Mouse (Mus musculus) brain, embryonic 18.5 days (tissue): Measurements from ENCODE around the gene Ggt1.

Experiments used
- DNase-seq: peaks from one replicate; pipeline ENCODE4 v3.0.0-alpha.2; 2012; ENCODE audit warnings: low read depth, low spot score

Gene Ggt1

DNA sequence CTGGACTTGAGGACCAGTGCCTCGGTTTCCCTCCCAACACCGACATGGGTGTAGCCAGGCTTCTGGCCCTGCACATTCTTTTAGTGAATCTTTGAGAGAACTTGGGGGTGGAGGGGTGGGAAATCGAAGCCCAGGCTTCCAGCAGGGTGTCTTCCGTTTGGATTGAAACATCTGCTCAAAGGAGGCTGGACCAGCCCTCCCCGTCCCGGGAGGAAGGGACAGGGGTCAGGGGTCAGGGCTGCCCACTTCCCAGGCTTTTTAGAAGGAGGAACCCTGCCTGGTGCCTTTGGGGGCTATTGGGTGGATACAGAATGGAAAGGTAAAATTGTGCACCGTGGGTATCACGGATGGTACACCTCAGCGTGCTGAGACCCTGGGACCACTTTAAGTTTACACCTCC lies 10.5 kb downstream of the Ggt1 start:
- no peak for DNase-seq

DNA sequence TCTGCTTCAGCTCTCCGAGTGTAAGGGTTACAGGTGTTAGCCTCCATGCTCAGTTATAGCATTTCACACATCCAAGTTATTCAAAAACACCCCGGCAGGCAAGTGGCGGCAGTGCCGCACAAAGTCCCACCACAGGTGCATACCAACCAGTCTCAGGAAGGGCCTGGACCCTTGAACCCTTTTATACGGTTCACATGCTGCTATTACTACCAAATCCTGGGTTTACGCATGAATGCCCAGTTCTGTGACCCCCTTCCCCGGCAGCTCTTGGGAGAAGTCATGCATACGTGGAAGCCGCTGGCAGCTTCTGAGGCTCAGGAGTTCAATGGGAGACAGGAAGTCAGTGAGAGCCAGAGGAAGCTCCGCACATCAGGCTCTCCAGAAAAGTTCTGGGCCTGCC lies 11.8 kb downstream of the Ggt1 start:
- no peak for DNase-seq

DNA sequence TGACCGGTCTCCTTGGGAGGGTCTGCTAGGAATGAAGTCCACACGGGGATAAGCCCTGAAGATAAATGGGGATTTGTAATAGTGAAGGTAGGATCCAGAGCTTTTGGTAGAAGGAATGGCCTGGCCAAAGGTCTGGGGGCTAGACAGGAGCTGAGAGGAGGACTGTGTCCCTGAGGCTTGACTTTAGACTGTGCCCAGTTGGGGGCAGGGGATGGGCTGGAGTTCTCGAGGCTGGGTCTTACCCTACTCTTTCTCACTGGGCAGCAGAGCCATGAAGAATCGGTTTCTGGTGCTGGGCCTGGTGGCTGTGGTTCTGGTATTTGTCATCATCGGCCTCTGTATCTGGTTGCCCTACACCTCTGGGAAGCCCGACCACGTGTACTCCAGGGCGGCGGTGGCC lies 12.6 kb downstream of the Ggt1 start:
- DNase-seq: no peak

DNA sequence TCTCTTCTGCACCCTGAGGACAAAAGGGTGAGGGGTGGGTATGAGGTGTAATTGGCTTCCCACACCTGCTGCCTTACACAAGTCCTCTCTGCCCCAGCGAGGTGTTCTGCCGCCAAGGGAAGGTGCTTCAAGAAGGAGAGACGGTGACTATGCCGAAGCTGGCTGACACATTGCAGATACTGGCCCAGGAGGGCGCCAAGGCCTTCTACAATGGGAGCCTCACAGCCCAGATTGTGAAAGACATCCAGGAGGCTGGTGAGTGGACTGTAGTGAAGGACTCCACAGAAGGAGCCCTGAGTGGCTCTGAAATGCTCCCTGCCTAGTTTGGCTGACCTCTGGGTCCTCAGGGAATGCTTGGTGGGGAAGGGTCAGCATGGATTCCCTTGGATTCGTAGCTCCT lies 17.7 kb downstream of the Ggt1 start:
- DNase-seq: no peak

DNA sequence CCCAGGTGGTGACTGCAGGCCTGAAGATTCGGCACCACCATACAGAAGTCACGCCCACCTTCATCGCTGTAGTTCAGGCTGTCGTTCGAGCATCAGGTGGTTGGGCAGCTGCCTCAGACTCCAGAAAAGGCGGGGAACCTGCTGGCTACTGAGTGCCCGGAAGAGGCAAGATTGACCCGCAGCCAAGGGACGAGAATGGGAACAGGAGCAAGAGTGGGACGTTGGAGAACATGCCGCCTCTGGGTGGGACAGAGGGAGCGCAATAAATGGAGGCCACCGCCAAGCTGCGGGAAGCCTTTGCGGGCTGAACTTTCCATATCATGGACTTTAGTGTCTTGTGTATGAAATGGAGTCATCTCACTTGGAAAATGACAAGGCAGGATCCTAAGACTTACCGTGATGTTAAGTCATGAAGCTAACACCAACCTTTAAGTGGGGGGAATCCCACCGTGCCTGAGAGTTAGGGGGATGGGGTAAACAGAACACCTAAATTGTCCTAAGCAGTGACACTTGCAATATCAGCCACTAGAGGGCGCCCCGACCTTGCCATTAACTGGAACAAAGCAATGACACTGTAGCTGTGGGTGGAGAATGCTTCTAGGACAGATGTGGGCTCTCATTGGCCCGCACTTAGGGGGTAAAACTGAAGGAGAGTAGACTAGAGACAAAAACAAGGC lies 24.6 kb downstream of the Ggt1 start:
- peak; percentile 54 for DNase-seq

DNA sequence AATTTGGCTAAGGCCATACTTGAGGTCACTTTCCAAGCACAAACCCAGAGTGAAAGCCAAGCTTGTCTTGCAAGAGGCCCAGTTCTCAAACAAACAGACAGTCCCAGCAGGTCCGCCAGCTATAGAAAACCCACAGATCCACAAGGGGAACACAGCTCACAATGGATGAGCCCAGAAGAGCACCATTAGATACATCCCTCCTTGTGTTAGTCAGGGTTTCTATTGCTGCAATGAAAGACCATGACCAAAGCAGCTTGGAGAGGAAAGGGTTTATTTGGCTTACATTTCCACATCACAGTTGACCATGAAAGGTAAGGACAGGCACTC lies 25.1 kb downstream of the Ggt1 start:
- no peak for DNase-seq

DNA sequence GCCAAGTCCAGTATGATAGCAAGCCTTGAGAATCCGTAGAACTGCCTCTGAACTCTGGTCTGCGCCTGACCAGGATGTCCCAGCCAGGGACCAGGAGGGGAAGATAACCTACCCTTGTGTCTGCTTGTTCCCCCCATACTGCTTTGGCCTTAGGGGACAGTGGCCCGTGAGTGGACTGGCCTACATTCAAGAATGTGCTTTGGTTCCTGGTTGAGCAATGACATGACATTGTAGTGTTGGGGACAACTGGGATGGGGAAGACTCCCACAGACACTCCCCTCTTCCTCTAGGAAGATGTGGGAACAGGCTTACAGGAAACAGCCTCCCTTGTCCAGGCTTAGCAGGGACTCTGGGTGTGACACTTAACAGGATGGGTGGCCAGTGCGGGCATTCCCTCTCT lies 26.4 kb downstream of the Ggt1 start:
- DNase-seq: no peak

DNA sequence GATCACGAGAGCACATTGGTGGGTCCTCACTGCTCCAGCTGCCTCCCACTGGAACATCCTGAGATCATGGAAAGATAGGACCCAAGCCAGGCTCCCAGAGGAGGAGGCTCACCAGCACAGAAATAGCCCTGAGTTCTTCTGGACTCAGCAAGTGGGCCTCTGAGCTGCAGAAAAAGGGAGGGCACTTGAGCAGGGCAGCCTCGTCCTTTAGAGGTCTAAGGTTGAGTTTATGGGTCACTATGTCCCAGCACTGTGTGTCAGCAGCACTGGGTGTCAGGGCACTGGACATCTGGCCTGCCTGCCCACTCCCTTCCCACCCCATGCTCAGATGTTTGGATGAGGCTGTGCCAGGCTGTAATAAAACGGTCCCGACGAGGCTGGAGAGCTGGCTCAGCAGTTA lies 26.9 kb downstream of the Ggt1 start:
- DNase-seq: no peak

DNA sequence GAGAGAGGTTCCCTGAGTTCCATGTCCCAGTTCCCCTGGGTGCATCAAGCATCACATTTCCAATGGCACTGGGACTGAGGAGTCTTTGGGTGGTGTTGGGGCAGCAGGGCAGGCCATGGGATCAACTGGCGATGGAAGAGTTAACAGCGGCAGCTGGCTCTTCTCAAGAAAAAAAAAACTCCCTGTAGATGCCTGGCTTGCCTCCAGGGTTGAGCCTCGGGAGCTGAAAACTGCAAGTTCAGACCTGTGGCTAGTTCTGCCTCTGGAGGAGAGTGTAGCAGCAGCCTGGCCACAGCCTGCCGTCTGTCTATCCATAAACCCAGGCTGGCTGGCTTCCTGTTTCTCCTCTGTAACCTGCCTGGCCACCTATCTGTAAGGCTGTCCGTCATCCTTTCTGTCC lies 27.7 kb downstream of the Ggt1 start, which contains the start of gene Ggt5:
TSS of gene Ggt5 (plus strand) at position 212 of the 400 bp plus-strand sequence.
- no peak for DNase-seq

DNA sequence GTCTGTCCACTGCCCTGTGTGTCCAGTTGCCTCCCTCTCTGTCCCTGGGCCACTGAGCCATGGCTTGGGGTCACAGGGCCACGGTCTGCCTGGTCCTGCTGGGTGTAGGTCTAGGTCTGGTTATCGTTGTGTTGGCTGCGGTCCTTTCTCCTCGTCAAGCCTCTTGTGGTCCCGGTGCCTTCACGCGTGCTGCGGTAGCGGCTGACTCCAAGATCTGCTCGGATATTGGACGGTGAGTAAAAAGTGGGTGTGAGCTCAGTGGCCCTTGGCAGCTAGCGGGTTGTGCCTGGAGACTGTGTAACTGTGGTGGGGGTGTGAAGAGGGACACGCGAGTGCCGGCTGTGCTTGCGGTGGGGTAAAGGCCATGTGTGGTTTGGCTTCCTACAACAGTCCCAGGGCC lies 28.2 kb downstream of the Ggt1 start:
- no peak for DNase-seq

DNA sequence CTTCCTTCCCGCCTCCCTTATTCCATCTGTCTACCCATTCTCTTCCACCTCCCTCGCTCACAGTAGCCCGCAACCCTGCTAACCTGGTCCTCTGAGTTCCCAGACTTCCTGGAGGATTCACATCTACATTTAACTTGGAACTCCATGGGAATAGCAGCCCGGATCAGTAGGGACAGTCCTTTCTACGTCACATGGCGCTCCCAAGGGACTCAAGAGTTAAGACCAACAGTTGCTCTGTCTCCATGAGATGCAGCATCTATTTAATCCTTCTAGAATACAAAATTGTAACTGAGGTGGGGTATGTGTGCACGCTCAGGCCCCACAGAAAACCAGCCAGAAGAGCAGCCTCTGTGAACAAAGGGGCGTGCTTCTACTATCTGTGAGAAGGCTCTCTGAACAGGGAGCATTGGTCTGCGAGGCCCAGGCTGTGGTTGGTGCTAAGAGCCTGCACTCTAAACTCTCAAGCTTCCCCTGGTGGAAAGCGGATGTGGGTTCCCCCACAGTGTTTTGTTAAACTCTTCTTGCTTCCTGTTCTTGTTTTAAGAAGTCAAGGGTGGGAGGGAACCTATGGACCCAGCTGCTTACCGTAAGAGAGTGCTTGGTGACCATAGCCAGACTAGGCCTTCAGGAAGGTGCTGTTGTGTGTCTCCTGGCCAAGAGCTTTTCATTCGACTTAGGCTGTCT lies 29.9 kb downstream of the Ggt1 start:
- DNase-seq: no peak

DNA sequence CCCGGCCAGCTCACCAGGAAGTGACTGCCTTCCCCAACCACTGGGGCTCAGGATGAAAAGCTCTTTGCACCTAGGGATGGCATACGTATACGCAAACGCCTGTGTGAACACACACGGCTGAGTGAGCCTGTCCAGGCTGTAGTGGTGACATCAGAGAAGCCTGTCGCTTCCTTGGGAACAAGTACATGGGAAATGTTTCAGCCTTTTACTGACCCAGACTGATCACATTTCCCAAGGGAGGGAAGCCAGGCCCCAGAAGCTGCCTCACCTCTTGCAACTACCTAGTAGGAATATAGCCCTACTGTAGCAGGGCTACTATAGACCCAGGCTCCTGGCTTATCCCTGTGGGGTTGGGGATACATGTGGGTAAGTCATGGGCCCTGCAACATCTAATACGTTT lies 31.2 kb downstream of the Ggt1 start:
- DNase-seq: no peak

DNA sequence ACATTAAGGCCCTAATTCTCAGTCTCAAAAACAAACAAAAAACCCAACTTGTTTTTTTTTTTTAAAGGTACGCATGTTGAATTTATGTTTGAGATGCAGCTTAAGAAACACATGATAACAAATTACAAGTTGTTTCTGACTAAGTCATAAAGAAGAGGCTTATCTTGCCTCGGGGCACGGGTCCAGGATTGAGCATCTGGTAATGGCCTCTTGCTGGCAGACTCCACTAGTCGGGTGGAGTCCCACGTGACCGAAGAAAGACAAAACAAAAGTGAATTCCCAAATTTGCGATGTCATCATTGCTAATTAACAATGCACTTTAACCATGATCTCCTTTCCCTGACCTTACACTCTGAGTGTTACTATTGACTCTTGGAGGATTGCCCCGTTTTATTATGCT lies 34.6 kb downstream of the Ggt1 start:
- no peak for DNase-seq

DNA sequence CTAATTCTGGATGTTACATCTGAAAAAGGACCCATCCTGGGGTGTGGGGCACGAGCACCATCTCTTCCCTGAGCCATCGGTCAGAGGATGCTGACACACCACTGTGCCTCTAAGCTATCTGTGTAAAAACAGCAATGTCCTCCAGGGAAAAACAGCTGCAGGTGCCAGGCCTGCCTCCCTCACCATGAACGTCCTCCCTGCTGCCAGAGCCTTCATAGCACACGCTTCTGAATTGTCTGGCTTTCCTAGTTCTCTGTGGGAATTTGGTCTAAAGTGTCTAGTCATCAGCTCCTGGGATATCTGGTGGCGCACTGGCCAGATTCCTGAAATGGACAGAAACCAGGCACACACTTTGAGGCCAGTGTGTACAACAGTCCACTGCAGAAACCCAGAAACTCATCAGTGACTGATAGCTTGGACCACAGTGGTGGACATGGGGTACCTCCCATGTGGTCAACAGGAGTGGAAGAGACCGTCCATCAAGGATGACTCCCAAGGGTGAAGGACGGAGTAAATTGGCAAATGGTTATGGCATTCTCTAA lies 38.9 kb downstream of the Ggt1 start:
- DNase-seq: no peak

DNA sequence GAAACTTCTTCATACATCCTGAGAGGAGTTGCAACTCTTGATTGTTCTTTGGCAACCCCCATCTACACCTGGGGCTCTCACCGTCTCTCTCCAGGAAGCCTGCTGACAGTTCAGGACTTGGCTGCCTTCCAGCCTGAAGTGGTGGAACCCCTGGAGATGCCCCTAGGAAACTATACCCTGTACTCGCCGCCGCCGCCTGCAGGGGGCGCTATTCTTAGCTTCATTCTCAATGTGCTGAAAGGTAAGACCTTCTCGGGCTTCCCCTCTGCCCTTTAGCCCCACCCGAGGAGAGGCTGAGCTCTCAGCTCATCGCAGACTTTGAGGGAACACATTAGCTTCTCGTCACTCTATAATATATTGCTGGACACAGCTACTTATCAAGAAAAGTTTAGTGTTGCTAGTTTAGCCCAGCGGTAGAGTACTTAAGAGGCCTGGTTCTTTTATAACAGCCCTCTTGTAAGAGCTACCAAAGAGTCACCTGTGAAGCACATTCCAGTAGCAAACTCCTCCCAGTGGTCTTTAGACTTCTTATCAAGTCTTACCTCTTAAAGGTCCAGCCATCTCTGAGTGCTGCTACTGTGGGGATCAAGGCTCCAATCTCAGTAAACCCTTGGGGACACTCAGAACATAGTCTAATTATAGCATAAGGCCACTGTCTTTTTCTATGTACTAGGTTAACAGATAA lies 43.9 kb downstream of the Ggt1 start:
- no peak for DNase-seq

DNA sequence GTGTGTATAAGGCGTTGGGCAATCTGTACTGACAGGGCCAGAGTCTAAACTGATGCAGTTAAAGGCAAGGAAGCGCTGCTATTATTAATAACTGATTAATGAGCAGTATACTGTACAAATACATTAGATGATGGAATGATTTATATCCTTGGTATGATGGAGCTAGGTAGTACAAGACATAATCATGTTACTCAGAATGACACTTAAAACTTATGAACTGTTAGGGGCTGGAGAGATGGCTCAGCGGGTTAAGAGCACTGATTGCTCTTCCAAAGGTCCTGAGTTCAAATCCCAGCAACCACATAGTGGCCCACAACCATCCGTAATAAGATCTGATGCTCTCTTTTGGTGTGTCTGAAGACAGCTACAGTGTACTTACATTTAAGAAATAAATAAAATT lies 45.8 kb downstream of the Ggt1 start:
- DNase-seq: no peak

DNA sequence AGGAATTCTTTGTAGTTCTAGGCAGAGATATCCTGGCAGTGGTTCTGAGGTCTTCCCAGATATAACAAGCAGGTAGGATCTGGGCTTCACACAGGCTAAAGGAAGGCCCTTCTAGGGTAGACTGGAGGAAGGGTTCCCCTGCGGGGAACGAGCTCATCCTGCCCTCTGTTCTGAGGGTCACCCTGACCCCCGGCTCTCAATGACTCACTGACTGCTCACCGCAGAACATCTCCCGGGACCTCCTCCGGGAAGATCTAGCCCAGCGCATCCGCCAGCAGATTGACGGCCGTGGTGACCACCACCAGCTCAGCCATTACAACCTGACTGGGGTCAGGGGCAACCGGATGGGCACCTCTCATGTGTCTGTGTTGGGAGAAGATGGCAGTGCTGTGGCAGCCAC lies 47.6 kb downstream of the Ggt1 start:
- DNase-seq: no peak

DNA sequence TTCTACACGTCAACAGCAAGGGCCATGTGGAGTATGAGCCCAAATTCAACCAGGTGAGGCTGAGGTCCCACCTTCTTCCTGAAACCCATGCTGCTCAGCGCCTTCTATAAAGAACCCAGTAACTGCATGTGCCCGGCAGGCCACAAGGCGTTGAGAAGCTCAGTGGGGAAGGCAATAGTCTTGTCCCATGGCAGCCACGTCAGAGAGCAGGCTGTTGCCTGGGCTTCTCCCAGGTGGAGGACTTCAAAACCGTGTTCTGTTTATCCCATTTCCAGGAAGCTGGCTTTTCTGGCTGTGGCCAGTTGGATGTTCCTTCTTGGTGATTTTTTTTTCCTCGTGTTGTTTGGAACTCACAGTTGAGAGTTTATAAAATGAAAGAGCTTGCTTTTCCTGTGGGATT lies 49.1 kb downstream of the Ggt1 start:
- no peak for DNase-seq

DNA sequence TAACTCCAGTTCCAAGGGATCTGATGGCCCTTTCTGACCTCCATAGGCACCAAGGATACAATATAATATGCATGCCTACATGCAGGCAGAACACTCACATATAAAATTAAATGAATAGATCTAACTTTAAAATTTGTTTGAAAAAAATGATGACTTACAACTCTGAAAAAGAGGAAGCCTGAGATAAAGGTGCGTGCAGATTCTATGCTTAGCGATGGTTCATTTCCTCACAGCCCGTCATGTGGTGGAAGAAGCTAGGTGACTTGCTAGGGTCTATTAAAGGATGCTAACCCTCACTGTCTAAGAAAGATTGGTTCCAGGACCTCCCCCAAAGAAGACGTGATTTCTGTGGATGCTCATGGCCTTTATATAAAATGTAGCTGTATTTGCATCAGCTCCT lies 54.6 kb downstream of the Ggt1 start:
- DNase-seq: no peak

DNA sequence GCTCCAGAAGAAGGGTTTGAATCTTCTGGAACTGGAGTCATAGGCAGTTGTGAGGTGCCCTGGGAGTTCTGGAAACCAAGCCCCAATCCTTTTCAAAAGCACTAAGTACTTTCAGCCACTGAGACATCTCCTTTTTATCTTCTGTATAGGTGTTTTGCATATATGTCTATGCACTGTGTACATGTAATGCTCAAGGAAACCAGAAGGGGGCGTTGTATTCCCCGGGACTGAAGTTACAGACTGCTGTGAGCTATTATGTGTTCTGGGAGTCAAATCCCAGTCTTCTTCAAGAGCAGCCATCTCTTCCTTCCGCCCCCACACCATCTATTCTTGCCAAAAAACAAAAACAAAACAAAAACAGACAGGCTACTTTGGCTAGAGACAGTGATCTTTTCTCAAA lies 59.4 kb downstream of the Ggt1 start:
- DNase-seq: no peak

DNA sequence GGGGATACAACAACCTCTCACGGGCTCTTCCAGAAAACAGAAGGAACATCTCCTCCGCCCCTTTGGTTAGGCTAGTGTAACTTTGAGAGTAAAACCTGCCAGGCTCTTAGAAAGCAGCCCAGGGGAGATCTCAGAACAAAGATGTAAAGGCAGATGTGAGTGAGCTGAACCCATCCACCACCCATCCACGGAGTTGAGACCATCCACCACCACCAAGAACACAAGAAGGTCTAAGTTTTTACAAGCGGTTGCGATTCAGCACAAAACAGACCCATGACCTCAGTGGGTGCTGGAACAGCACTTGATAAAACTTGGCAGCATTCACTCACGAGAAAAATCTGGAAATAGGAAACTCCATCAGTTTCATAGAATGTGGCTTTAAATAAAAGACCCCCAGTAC lies 64.5 kb downstream of the Ggt1 start:
- no peak for DNase-seq

DNA sequence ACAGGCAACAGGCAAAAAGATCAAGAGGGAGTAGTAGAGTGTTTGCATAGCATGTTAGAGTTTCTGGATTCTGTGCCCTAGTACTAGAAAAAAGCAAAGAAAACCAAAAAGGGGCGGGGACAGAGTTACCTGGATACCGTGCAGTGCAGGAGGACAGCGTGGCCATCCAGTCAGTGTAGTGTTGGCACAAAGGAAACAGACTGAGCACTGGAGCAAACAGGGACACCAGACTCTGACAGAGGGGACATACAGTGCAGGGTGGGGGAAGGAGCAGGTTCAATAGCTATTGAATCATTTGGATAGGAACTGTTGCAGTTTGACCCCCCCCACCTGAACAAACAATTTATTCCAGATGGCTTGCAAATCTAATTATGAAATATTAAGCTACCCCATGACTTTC lies 65.6 kb downstream of the Ggt1 start:
- no peak for DNase-seq

DNA sequence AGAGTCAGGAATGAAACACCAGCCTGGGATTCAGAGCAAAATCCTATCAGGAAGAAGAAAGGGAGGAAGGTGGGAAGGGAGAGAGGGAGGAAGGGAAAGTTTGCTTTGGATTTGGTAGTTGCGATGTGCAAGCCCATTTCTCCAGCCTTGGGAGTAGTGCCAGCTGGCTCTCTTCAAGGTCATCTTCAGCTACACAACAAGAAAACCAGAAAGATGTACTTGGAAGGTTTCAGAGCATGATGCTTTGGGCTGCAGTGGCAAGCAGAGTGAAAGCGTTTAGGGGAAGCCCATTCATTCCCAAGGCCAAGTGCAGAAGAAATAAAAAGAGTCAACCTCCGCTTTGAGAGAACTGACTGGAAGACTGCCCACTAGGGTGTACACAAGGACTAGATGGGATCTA lies 66.1 kb downstream of the Ggt1 start:
- no peak for DNase-seq
